Mouse (Mus musculus) thymus, postnatal 25 days (tissue): ENCODE measurements around the gene Ripply3.
"Not testable (repeated sequence)": the region's sequence is repeated elsewhere in the genome, so short reads cannot be mapped to it uniquely, and the experiment has no call there.

Source experiments
- DNase-seq: peaks from one replicate; pipeline ENCODE4 v3.0.0; 2022

Ripply3 gene

DNA sequence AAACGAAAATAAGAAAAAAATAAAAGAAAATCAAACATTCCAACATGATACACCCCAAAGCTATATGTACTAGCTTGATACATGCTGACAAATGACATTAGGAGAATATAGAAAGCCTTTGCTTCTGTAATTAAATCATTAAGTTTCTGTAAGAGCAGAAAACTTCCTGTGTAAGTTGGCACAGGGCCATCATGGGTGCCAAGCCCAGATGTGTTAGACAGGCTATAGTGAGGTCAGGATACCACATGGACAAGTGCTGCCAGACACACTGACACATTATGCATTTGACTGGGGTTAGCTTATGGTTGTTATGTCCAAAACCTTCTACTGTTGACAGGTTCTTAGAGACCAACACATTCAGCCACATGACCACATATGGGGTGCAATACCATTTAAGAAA lies 13.0 kb upstream of the Ripply3 start:
- DNase-seq = no peak

DNA sequence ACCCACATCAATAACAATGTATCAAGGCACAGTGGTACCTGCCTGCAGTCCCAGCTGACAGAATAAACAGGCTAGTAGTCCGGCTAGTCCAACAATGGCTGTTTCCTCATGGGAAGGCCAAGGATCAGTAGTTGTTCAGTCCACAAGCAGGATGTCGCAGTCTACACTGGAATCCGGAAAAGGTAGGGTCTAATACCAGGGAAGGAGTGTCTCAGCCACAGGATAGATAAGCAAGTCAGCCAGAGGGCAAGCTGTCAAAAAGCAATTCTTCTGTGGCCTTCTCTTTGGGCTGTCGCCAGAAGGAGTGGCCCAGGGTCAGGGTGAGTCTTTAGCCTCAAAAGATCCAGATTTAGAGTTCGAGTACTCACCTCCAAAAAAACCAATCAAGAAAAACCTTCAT lies 10.5 kb upstream of the Ripply3 start:
- DNase-seq = no peak

DNA sequence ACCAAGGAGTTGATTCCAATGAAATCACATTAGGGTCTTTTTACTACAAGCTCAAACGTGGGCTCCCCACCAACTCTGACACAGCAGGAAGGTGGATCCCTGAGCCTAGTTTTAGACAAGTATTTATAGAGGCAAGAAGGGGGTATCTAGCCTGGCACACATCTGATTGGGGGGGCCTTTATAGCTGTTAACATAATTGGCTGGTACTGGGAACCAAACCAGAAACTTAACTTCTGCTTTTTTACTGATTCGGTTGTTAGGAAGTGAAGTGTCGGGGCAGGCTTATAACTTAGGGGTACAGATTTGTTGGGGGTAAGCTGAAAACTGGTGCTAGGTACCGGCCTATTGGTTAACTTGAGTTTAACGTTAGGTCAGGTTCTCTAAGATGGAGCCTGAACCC lies 8.0 kb upstream of the Ripply3 start:
- no peak for DNase-seq

DNA sequence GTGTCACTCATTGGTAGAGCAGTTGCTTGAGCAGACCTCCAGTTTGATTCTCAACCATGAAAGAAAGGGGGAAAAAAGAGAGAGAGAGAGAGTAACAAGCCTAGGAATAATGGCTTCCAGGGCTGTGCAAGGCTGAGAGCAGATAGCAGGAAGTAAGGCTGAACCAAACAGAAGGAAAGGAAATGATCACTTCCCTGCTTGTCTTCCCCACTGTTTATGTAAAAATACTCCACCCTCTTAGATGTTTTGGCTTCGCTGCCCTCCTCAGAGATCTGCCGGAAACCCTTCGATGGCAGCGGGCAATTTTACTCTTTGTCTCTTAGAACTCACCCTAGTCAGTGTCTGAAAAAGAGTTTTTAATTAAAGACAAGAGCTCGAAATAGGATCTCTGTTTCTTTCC lies 4.5 kb upstream of the Ripply3 start:
- no peak for DNase-seq

DNA sequence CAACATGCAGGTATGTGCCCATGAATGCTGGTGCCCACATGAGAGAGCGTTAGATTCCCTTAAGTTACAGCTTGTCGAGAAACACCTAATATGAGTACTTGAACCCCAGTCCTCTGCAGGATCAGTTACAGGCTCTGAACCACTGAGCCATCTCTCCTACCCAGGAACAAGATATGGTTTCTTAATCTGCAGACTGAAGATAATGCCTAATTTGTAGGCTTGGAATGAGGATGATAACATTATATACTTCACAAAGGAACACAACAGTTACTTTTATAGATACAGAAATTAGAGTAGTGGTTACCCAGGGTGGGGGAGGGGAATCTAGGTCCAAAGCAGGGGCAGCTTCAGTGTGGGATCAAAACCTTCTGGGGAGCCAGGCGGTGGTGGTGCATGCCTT lies 2.2 kb upstream of the Ripply3 start:
- no peak for DNase-seq

DNA sequence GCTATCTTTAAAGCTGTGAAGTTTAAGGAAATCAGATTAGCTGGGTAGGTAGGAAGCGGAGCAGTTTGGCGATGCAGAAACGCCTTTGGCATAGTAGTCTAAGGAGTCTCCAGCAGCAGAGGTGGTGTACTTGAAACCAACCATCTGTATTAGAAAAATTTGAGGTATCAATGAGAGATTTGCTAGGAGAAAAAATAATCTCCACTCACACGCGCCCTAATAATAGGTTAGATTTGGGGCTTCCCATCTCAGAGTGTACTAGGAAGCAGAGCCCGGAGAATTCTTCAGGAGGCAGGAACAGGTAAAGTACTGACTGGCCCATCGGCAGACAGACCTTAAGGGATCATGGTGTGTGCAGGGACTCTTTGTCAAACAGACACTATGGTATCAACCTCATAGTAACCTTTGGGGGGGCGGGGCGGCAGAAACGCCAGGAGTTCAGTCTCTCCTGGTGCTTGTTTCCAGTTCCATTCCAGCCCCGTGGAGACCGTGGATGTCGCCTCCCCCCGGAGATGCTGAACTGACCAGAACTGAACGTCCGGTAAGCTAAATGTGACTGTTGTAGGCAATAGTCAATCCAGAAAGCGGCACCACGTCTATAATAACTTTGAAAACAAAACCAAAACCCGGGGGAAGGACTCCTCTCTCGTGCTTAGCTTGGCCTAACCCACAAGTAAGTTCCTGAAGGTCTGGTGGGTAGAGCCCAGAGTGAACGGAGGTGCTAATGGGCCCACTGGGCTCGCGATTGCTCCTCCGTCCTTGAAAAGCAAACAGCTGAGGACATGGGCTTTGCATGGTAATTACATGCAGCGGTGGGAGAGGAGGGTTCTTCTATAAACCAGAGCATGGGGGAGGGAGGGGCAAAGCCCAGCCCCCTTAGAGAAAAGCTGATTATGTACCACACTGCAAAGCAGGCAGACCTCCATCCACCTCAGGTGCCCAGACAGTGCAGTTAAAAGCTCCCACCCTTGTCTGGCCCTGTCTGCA lies 954 bp downstream of the Ripply3 start:
- DNase-seq = no peak

DNA sequence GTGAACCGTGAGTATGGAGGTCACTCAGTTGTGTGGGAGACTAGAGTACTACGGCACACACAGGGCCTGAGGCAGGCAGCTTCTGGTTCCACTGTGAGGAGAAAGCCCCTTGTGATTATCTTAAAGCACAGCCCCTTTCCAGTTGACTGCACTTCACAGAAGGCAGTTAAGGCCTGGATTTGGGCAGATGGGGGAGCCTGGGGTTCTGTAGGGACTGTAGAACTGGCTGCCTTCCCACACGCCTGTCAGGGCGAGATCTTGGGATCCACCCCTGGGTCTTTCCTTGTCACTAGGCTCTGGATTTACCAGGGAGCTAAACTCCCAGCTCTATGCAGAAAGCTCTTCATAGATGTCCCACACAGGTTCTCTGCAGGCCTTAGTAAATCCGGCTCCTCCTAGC lies 2.2 kb downstream of the Ripply3 start:
- DNase-seq = no peak

DNA sequence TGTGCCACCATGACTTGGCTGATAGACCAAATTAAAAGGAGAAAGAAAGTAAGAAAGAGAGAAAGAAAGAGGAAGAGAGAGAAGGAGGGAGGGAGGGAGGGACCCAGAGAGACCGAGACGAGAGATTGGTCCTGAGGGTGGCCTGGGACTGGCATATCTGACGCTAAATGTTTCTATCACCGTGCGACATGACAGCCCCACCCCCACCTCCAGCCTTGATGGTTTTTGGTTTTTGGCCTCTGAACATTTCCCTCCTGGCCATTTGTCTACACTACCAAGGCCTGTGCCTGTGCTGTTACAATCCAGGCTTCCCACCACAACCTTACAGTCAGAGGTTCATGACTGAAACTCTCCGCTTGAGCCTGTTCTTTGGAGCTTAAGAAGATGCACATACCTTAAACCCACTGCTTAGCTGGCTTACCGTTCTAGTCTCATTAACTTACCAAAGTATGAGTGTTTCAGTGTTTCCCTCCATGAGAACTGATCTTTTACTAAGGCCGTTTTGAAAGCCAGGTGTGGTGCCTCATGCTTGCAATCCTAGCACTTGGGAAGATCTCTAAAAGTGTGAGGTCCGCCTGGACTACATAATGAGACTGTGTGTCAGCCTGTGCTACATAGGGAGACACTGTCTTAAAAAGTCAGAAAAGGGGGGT lies 3.1 kb downstream of the Ripply3 start:
- no peak for DNase-seq

DNA sequence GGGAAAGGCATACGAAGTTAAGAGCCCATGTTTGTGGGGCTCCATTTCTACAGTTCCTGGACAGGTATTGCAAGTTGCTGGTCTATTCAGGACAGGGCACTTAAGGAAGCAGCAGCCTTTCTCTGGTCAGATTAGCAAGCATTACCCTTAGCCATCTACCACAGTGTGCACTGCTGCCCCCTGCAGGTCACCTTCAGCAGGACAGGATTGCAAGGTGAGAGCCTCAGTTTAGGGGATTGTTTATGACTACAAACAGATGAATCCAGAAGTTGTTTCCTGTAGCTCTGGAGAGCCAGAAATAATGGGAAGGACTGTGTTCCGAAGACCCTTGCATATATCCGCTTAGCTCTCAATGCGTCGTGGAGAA lies 3.6 kb downstream of the Ripply3 start:
- DNase-seq = peak; percentile 65

DNA sequence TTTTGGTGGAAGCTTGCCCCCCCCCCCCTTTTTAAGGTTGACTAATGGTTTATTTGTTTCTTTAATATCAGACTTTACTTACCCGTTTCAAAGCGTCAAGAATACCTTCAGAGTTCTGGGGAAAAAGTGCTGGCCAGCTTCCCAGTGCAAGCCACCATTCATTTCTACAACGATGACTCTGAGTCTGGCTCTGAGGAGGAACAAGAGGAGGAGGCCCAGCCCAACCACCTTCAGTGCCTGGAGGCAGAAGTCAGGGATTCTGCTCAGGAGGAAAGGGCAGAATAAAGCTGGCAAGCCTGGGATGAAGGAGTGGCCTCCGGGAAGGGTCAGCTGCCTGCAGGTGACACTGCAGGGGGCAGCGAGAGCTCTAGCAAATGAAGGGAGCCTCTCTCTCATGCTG lies 7.4 kb downstream of the Ripply3 start:
- no peak for DNase-seq

DNA sequence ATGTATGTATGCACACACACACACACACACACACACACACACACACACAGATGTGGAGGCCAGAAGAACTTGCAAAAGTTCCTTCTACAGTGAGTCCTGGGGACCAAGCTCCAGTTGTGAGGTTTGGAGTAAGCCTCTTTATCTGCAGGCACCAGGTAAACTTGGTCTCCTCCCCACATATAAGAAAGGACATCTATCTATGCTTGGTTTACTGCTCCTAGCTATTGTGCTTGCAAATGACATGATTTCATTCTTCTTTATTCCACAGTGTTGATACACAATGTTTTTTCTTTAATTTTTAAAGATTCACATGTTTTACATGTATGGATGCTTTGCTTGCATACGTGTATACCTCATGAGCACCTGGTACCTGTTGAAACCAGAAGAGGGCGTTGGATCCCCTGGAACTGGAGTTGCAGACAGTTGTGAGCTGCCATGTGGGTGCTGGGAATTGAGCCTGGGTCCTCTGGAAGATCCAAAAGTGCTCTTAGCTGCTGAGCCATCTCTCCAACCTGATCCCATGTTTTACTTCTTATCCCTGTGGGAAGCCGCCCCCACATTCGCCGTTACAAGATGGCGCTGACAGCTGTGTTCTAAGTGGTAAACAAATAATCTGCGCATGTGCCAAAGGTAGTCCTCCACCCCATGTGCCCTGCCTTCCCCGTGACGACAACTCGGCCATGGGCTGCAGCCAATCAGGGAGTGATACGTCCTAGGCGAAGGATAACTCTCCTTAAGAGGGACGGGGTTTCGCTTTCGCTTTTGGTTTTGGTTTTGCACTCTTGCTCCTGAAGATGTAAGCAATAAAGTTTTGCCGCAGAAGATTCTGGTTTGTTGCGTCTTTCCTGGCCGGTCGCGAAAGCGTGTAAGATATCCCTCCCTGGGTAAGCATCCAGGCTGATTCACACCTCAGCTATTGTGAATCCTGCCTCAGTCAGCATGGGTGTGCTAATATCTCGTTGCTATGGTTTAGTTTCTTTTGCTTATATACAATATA lies 11.2 kb downstream of the Ripply3 start:
- not testable (repeated sequence) for DNase-seq

DNA sequence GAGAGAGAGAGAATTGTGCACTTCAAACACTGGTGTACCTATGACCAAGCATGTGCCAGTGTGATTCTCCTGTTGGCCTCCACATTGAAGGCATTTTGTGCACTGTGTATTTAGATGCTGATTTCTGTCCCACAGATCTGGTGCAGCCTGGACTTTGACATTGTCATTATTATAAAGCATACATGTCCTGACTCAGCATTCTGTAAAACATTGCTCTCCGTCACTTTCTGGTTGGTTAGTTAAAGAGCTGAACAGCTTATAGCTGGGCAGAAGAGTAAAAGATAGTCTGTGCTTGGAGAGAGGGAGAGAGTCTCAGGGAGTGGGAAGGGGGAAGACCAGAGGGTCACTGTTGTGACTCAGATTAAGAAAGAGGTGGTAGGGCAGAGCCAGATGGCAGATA lies 17.5 kb downstream of the Ripply3 start:
- DNase-seq = no peak

DNA sequence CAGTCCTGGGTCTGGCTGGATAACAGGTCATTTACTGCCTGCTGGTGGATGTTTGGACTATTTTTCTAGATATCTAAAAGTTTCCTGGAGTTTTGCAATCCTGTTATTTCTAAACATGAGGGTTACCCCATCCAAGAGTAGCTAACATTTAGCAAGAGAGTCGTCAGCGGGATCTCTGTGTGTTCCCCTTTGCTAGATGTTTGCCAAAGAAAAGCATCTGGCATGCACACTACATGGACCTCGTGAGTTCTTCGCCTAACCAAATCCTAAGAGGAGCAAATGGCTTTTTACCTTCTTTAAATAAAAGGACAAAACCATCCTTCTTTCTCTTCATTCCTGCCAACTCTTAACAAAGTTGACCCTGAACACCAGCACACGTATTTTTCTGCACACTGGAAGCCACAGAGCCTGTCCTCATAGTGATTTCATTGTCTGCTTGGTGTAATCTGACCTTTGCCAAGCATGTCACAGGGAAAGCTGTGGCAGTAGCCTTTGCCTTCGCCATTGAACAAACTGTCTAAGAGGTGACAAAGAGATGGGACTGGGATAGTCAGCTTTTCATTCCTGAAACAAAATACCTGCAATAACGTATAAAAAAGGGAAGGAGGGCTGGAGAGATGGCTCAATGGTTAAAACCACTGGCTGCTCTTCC lies 19.0 kb downstream of the Ripply3 start:
- DNase-seq = no peak

DNA sequence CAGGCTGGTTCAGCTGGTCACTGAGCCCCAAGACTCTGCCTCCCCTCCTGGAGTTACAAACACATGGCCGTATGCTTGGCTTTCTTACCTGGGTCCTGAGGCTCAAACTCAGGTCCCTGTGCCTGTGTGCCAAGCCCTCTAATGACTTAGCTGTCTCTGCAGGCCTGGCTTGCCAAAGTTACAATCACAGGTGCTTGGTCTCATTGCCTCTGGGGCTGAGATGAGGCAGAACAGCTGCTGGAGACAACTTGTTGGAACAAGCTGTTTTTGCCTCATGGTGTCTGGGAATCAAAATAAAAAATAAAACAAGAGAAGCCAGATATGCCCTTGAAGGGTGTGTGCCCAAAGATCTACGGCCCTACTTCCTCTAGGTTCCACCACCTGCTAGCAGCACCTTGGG lies 20.6 kb downstream of the Ripply3 start:
- DNase-seq = no peak

DNA sequence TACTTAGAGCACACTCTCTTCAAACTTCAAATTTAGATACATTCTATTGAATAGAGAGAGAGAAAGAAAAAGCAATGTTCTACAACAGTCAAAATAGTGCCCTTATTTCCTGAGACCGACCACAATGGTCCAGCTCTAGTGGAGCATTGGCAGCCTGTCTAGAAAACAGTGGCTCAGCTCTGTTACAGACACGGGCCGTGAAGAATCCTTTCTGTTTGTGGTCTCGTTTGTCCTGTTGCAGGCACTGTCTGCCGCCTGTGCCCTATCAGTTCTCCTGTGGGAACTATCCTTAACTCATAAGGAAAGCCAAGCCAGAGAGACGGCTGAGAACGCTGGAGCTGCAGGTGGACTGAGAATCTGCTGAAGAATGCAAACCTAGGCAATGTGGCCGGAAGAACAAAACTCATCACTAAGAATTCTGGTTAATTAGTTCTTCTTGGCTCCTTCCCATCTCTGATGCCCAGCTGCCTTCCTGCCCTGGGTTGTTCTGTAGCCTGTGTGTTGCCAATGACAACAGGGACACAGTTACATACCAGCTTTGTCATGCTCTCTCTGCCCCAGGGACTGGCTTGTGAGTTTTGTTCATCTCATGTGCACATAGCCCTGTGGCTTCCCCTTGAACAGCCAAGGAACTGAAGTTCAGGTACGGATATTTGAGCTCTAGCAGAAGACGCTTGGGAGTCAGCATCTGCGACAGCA lies 21.5 kb downstream of the Ripply3 start:
- DNase-seq = no peak

DNA sequence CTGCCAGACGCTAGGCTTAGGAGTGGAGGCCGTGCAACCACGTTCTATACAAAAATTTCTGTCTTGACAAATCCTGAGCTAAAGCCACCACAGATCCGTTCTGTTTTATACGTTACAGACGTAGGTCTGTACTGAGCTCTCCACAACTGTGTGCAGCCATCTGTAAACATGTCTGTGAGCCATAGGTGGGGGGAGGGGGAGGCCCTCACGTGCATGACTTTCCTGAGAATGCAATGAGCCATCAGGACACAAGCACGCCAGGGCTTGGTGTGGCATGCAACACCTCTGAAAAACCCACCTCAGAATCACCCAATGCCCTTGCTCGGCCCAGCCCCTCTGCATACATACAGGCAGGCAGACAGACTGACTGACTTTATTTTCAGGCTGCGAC lies 22.1 kb downstream of the Ripply3 start:
- DNase-seq = no peak

DNA sequence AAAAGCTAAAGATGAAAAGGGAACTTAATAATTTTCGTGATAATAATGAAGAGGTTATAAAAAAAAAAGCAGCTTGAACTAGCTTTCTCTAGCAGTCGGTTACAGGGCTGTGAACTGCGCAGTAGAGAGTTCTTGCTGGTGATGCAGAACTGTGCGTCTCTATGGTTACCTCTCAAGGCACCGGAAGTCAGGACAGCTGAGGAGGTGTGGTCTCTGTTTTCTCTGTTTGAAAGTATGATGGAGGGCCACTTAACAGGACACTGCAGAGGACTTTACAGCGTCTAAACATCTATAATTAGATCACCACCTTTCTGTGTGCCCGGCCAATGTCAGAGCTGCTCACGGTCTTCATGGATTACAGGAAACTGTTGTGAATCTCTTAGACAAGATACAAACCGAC lies 26.2 kb downstream of the Ripply3 start:
- peak; percentile 49 for DNase-seq

DNA sequence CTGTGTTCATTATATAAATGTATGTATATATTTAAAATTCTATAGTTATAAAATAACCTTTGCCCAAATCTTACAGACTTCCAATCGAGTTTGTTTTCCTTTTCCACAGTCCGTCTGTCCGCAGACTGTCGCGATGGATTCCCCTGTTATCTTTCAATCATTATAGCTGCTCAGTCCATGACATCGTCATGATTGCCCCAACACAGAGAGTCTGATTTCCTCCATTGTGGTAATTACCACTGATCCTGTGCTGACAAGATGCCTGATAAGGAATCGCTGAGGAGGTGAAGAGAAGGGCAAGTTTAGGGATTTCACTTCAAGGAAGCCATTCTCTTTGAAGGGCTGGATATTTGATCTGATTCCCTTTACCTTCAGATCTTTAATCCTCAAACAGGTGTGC lies 27.8 kb downstream of the Ripply3 start:
- no peak for DNase-seq

DNA sequence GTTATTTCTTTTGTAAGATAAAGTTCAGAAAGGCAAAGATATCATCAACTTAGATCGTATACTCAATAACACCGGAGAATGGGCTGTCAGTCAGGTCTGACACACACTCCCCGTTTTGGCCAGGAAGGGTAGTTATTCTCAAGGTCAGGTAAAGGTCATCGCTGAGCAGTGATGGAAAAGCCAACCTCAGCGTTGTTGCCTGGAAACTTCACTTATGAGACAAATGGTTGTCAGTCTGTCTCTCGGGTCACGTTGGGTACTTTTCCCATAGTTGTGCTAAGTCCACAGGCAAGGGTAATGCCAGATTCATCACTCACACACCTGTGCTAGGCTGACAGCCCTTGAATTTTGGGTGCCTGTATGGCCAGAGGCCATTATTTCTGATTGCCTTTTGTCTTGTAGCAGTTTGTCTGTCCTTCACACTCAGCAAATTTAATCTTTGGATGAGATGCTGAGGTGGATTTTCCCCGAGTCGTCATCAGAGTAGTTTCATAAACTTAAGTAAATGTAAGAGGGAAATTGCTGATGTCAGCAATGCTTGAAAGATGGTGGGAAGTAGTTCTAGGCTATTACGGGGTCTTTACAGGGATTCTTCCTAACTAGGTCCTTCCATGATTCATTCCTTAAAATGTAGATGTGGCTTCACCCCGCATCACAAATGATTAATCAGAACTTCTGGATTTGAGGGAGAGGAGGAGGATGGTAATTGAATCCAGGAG lies 28.7 kb downstream of the Ripply3 start:
- no peak for DNase-seq

DNA sequence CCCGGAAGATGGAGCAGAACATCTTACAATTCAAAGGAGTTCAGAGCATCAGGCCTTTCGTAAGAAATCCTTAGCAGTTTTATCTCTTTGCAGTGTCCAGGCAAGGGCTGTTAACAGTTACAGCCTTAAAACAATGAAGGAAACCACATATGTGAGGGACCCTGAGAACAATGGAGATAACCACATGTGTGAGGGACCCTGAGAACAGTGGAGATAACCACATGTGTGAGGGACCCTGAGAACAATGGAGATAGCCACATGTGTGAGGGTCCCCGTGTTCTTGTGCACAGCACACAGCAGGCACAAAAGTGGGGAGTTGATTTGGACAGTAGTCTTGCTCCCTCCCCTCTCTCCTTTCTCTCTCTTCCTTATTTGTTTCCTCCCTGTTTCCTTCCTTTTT lies 29.9 kb downstream of the Ripply3 start:
- DNase-seq = no peak
